Mouse (Mus musculus) C2C12 (cell line): ENCODE results near the gene Gm10491. TPM values are rescaled to one million over a fixed set of nuclear protein-coding genes. Genes with fewer than 3 reads are reported as not detected.
A peak's percentile ranks its signal among the peaks of the same experiment; 100 is the strongest.

Experiments used
- H3K27me3 ChIP-seq: one replicate; pipeline ENCODE4 v1.6.1; 2011; ENCODE audit not compliant: control insufficient read depth, insufficient read depth, insufficient read length
- H3K36me3 ChIP-seq: one replicate; pipeline ENCODE4 v1.6.1; 2011; ENCODE audit not compliant: control insufficient read depth, insufficient read depth
- H3K4me3 ChIP-seq: one replicate; pipeline ENCODE4 v1.5.1; 2011; ENCODE audit warnings: mild to moderate bottlenecking, control low read depth; ENCODE audit not compliant: poor library complexity, insufficient read depth, severe bottlenecking
- H3K79me2 ChIP-seq: one replicate; pipeline ENCODE4 v1.6.1; 2011; ENCODE audit not compliant: control insufficient read depth, insufficient read depth
- H3K79me3 ChIP-seq: one replicate; pipeline ENCODE4 v1.6.1; 2011; ENCODE audit warnings: low read depth, control low read depth
- H3ac ChIP-seq: one replicate; pipeline ENCODE3; 2011; ENCODE audit warnings: low read depth; ENCODE audit not compliant: control insufficient read depth, insufficient read length
- CEBPB ChIP-seq: IDR thresholded peaks from one replicate; pipeline ENCODE4 v1.6.1; 2011; ENCODE audit warnings: low read depth, mild to moderate bottlenecking, control low read depth, moderate library complexity
- CTCF ChIP-seq: IDR thresholded peaks from one replicate; pipeline ENCODE4 v1.5.1; 2011; ENCODE audit not compliant: control insufficient read depth, insufficient read depth, insufficient read length
- FOSL1 ChIP-seq: IDR thresholded peaks from one replicate; pipeline ENCODE4 v1.8.0; 2011; ENCODE audit warnings: mild to moderate bottlenecking, low read length; ENCODE audit not compliant: poor library complexity, insufficient read depth, severe bottlenecking
- MAX ChIP-seq: IDR thresholded peaks from one replicate; pipeline ENCODE4 v1.6.1; 2011; ENCODE audit warnings: mild to moderate bottlenecking, control low read depth
- MYOD1 ChIP-seq: IDR thresholded peaks from one replicate; pipeline ENCODE4 v1.6.1; 2011; ENCODE audit warnings: low read depth; ENCODE audit not compliant: control insufficient read depth, insufficient read length
- MYOG ChIP-seq: IDR thresholded peaks from one replicate; pipeline ENCODE4 v1.6.1; 2011; ENCODE audit not compliant: control insufficient read depth, insufficient read length; ENCODE audit errors: extremely low read depth
- USF1 ChIP-seq: IDR thresholded peaks from one replicate; pipeline ENCODE4 v1.6.1; 2011; ENCODE audit warnings: low read depth, mild to moderate bottlenecking, control low read depth, moderate library complexity
- polyA plus RNA-seq: library from polyadenylated mRNA; unstranded; fragments of >200 nt; fragmentation: generic; extraction: Trizol; gene quantifications from one replicate; pipeline ENCODE4 v1.2.1, GENCODE M21; 2012; ENCODE audit warnings: missing spikeins

Gene Gm10491
- polyA plus RNA-seq, 1 experiment: not detected

DNA sequence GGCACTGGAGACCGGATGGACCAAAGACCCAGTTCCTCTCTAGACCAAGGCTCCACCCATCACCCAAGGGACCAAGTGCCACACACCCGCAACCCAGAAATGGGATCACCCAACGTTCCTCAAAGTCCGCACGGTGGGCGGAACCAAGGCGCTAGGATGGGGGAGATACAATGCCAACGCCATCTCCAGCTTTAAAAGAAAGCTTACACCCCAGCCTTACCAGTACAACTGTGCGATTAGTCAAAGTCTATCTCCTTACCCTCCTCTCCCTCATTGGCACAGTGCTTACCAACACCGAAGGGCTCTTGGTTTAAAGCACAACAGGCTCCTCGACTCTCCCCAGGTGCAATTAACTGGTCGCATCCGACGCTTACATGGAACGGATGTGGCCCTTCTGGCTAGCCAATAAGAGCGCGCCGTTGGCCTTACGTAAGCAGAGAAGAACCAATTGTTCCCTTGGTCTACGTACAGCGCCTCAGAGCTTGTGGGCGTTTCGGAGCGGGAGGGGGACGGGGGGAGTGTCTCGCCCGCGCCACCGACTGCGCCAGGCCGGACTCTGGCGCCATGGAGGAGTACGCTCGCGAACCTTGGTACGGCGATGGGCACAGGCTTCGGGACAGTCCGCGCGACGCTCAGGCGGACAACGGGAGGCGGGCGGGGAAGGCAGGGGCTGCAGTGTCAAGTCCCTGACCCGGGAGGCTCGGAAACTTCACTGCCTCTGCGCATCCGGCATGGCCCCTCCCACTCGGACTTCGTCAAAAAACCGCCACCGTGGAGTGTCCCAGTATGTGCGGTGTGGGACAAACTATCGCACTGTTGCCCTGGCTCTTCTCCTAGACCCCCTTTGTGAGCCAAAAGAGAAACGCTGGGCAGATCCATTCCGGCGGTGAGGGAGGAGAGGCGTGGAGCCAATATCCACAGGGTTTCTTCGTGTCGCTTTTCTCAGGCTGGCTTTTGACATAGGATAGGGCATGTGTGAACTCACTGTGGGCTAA lies 8.5 kb downstream of the Gm10491 start, which contains the start of the genes Pqbp1 and Timm17b:
Gene Pqbp1 (minus strand): TSS at position 390 of the 995 bp plus-strand sequence.
Gene Timm17b (plus strand): TSS at position 478 of the 995 bp plus-strand sequence.
- Histone ChIP-seq H3K79me2 (peaks cover 12% of the 10 kb centered on the region), H3ac (peak within 1 kb of the TSS; percentile 94), H3K36me3 (peaks cover 11% of the 10 kb centered on the region), H3K79me3 (peaks cover 3% of the 10 kb centered on the region), H3K27me3 (no peaks in the 10 kb centered on the region), H3K4me3 (peak within 1 kb of the TSS; percentile 50)
- no peak for TF ChIP-seq USF1
- no peak for TF ChIP-seq CEBPB
- TF ChIP-seq CTCF: no peak
- TF ChIP-seq MAX: peak; percentile 11

DNA sequence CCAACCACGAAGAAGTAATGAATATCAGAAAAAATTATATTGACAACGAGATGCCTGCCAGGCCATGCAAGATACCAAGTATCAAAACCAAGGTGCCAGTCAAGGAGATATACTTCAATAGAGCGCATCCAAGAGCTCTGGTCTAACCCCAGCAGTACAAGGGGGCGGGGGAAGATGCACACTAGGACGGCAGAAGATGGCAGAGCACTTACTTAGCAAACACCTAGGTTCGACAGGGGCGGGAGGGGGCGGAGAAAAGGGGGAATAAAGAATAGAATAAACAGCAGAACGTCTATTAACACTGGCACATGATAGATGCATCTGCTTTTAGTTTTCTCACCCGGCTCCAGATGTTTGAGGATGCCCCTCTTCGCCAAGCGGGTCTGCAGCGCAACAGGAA lies 9.4 kb downstream of the Gm10491 start:
- peak overlapping the region; percentile 38 for H3ac ChIP-seq
- H3K79me3 ChIP-seq: peaks cover 3% of the 10 kb centered on the region
- TF ChIP-seq MYOD1 (no peak), FOSL1 (no peak), USF1 (no peak), CTCF (no peak), CEBPB (no peak), MAX (no peak), MYOG (no peak)
- H3K4me3 ChIP-seq: peak overlapping the region; percentile 50
- peaks cover 12% of the 10 kb centered on the region for H3K79me2 ChIP-seq
- H3K36me3 ChIP-seq: peaks cover 11% of the 10 kb centered on the region
- H3K27me3 ChIP-seq: no peaks in the 10 kb centered on the region

DNA sequence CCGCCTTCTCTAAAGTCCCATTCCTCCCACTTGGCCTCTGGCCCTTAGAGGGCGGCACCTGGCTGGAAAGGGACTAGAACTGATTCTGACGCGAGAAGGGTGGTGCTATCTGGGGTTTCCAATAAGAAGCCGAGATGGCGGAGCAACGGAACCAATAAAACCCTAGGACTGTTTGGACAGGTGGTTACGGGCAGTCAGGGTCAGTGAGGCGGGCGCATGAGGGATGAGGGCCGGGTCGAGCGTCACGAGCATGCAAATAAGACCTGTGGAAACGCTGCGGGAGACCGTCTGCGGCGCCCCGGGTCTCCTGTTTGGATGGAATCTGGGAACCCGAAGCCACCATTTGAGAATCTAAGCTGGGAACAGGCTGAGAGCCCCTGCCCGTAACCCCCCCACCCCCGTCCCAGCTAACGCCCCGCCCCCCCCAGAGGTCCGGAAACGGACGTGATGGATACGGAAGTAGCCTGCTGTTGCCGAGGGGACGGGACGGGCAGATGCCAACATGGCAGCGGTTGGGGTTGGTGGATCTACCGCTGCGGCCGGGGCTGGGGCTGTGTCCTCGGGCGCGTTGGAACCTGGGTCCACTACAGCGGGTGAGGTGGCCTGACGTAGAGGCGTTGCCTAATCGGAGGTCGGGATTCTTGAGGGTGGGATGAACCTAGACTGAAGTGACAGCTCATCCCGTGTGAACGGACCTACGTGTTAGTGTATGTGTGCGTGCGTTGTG lies 23.6 kb downstream of the Gm10491 start, which contains the start of gene Slc35a2:
Gene Slc35a2 (plus strand): TSS at position 188 of the 727 bp plus-strand sequence.
- no peak for TF ChIP-seq CEBPB
- no peak for TF ChIP-seq MYOD1
- no peak for TF ChIP-seq MAX
- peak within 1 kb of the TSS; percentile 44 for H3K4me3 ChIP-seq
- H3K79me2 ChIP-seq: peaks cover 24% of the 10 kb centered on the region
- peak within 1 kb of the TSS; percentile 71 for H3ac ChIP-seq
- no peaks in the 10 kb centered on the region for H3K27me3 ChIP-seq
- no peaks in the 10 kb centered on the region for H3K36me3 ChIP-seq
- peaks cover 8% of the 10 kb centered on the region for H3K79me3 ChIP-seq

DNA sequence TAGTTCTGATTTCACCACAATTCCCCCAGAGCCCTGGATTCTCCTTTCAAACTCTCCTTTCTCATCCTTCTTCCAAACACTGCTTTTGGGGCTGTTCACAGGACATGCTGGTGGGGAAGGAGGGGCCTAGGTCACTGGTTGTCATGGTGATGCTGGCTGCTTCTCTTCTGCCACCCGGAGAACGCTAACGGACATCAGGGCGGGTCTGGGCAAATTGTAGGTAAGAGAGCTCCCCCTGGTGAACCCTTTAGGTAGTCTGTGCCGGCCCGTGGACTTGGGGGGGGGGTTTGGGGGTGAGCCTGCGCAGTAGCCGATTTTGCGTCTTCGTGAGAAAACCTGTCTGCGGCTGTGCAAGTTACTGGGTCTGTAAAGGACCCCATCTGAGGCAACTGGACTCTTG lies 27.8 kb downstream of the Gm10491 start:
- Histone ChIP-seq H3K79me2 (peaks cover 7% of the 10 kb centered on the region), H3K36me3 (no peaks in the 10 kb centered on the region), H3K27me3 (no peaks in the 10 kb centered on the region), H3ac (no peak overlapping the region), H3K4me3 (no peak overlapping the region), H3K79me3 (peaks cover 4% of the 10 kb centered on the region)
- no peak for TF ChIP-seq MAX

DNA sequence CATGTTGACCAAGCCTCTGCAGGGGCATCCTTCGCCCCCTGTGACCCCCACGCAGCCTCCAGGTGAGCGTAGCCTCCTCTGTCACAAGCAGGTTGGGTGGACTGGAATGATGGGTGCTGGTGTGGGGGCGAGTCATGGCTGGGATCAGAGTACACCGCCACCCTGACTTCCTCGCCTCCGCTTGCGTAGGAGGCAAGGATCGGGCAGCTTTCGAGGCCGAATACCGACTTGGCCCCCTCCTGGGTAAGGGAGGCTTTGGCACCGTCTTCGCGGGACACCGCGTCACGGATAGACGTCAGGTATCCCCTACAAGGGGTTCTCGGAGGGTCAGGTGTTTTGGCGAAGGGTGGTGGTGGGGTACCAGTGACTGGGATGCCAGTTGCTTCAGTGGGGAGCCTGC lies 29.1 kb downstream of the Gm10491 start:
- H3K79me2 ChIP-seq: no peaks in the 10 kb centered on the region
- TF ChIP-seq CEBPB (no peak), MAX (no peak), MYOD1 (no peak), CTCF (no peak), MYOG (no peak)
- H3ac ChIP-seq: peak overlapping the region; percentile 74
- no peaks in the 10 kb centered on the region for H3K79me3 ChIP-seq
- H3K27me3 ChIP-seq: no peaks in the 10 kb centered on the region
- peak overlapping the region; percentile 23 for H3K4me3 ChIP-seq
- no peaks in the 10 kb centered on the region for H3K36me3 ChIP-seq

DNA sequence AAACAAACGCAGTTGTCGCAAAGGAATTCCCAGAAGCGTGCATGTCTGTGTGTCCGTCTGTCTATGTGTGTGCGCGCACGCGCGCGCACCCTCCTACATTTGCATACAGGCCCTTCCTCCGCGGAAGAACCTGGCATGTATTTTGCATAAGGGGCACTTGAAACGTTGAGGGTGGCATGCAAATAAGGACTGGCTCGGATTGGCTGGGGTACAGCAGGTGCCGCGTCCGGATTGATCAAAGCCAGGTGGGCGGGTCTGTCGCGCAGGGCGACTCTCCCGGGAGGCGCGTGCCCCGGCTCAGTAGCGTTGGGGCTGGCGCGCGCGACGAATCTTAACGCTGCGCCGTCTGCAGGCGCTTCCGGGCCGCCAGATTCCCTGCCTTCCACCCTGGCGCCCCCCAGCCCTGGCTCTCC lies 29.6 kb downstream of the Gm10491 start, which contains the start of gene Pim2:
Gene Pim2 (plus strand): TSS at position 256 of the 413 bp plus-strand sequence.
- Histone ChIP-seq H3K79me3 (no peaks in the 10 kb centered on the region), H3K4me3 (peak within 1 kb of the TSS; percentile 23)
- TF ChIP-seq MAX (no peak), CEBPB (no peak), MYOG (no peak), MYOD1 (no peak), USF1 (no peak), CTCF (no peak), FOSL1 (no peak)

More for the DNA sequence above, 29.6 kb downstream of the Gm10491 start, which contains the start of gene Pim2:
- H3K79me2 ChIP-seq: no peaks in the 10 kb centered on the region
- no peaks in the 10 kb centered on the region for H3K36me3 ChIP-seq
- H3K27me3 ChIP-seq: no peaks in the 10 kb centered on the region
- H3ac ChIP-seq: peak within 1 kb of the TSS; percentile 74
